Mouse (Mus musculus) olfactory bulb, adult 2 months (tissue): ENCODE measurements around the gene Enc1. TPM values are rescaled to one million over a fixed set of nuclear protein-coding genes. Genes with fewer than 3 reads are reported as not detected.
"Not testable (repeated sequence)": the region's sequence is repeated elsewhere in the genome, so short reads cannot be mapped to it uniquely, and the experiment has no call there.

Experiments
- H3K27ac ChIP-seq: fragments of 200-500 bp; 2 replicates; pipeline ENCODE4 v1.5.1; 2012; ENCODE audit warnings: low read depth, low read length; ENCODE audit not compliant: insufficient read depth
- H3K4me1 ChIP-seq: fragments of 200-500 bp; 2 replicates; pipeline ENCODE4 v1.6.1; 2012; ENCODE audit warnings: low read length; ENCODE audit not compliant: control insufficient read depth, insufficient read depth
- H3K4me3 ChIP-seq: fragments of 200-500 bp; 2 replicates; pipeline ENCODE4 v1.5.1; 2012; ENCODE audit warnings: mild to moderate bottlenecking, low read depth, low read length, moderate library complexity; ENCODE audit not compliant: insufficient read depth
- CTCF ChIP-seq: fragments of 200-500 bp; IDR thresholded peaks from 2 replicates; pipeline ENCODE4 v1.5.1; 2012; ENCODE audit warnings: low read depth, mild to moderate bottlenecking, low read length, moderate library complexity; ENCODE audit not compliant: insufficient read depth
- POLR2A ChIP-seq: fragments of 200-500 bp; IDR thresholded peaks from 2 replicates; pipeline ENCODE4 v1.6.1; 2012; ENCODE audit warnings: mild to moderate bottlenecking, low read depth, low read length, moderate library complexity; ENCODE audit not compliant: insufficient read depth
- WGBS: fragments of 180-500 bp; shearing (Covaris S2); methylation state at CpG from one replicate; pipeline ENCODE4 v1.1.7; 2018; 5-methylcytosine and 5-hydroxymethylcytosine counted together
- polyA plus RNA-seq: library from polyadenylated mRNA; stranded (reverse); fragments of >200 nt; gene quantifications from 2 replicates; pipeline ENCODE4 v1.2.4, GENCODE M21; 2012; ENCODE audit warnings: low replicate concordance; ENCODE audit not compliant: missing spikeins, insufficient read depth, insufficient read length

Enc1 gene
- polyA plus RNA-seq, 1 experiment: not detected

DNA sequence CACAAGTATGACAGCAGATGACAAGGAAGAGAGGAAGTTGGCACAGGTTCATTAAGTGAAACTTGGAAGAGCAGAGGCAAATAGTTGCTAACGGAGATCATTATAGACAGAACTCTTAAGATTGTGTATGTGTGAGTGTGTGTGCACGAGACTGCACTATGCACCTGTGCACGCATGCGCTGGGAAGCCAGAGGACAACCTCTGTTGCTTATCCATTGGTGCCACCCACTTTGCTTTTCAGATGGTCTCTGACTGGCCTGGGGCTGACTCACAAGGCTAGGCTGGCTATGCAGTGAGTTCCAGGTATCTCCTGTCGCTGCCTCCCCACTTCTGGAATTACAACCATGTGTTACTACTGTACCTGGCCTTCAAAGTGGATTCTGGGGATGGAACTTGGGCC lies 13.1 kb downstream of the Enc1 start:
- Histone ChIP-seq H3K4me3 (no peak overlapping the region), H3K27ac (no peak overlapping the region), H3K4me1 (peaks cover 5% of the 10 kb centered on the region)
- 98% methylated on average over 5 of the region's 5 CpGs for WGBS
- TF ChIP-seq POLR2A: no peak
- TF ChIP-seq CTCF: no peak

- Histone ChIP-seq H3K4me1 (peaks cover 5% of the 10 kb centered on the region), H3K4me3 (no peak overlapping the region), H3K27ac (no peak overlapping the region)
- WGBS: 85% methylated on average over 10 of the region's 10 CpGs
- TF ChIP-seq CTCF (no peak), POLR2A (no peak)
Measured at GRCm38 (mm10) chr13:97254564-97255164, 13.8 kb downstream of the Enc1 start.

DNA sequence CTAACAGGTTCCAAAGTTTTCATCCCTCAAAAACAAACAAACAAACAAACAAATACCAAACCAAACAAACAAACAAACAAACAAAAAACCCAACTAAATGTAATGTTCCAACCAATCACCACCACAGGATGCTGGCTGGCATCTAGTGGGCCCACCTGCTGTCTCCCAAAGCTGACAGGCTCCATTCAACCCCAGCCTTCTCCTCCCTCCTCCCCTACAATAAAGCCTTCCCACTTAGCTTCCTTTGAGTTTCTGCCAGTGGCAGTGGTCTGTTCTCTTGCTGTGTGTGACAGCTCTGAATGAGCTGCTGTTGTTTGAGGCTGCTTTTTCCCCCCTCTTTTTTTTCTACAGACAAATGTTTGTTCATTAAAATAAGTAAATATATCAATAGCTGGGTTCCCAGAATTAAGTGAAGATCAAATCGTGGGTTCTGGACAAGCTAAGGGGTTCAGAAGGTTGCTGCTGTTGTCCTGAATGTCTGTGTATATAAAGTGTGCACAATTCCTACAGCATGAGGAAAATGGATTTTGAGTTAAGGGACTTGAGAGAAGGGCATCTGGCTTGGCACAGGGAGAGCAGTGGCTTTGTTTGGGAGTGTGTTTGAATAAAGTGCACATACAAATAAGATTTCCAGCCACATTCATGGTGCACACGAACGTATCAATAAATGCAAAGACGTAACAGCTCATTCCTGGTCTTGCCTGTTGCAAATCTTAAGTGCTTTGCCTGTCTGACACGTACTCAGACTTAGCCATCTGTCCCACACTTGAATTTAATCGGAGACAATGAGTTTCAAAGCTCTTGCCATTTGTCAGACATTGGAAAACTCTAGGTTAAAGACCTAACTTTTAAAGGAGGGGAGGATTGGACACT lies 15.3 kb downstream of the Enc1 start:
- TF ChIP-seq CTCF (no peak), POLR2A (no peak)

DNA sequence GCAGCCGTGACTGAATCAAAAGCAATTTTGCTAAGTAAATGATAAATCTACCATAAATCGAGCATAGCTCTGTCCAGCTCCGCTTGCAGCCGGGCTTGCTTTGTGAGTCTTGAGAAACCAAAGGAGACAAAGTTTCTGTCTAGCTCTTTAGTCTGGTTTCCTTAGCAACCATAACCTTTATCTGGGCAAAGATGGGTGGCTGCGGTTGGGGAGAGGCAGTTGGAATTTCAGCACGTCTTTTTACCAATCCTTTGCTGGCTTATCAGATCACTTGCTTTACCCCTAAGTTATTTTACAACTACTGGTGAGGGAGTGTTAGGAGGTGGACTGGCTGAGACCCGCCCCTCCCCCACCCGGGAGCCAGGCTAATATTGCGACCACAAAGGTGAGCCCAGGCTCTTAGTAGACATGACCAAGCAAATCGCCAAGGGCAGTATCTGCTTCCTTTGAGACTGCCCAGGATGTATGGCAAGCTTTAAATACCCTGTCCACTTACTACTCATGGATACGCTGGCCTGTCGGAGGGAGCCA lies 16.0 kb downstream of the Enc1 start:
- no peak overlapping the region for H3K27ac ChIP-seq
- no peak overlapping the region for H3K4me3 ChIP-seq
- no peak for TF ChIP-seq CTCF
- no peak for TF ChIP-seq POLR2A
- peaks cover 2% of the 10 kb centered on the region; the same call in 1 of the 2 replicates for H3K4me1 ChIP-seq
- 35% methylated on average over 12 of the region's 12 CpGs for WGBS

More for the DNA sequence above, 15.3 kb downstream of the Enc1 start:
- Histone ChIP-seq H3K4me3 (no peak overlapping the region), H3K4me1 (peaks cover 2% of the 10 kb centered on the region; the same call in 1 of the 2 replicates), H3K27ac (no peak overlapping the region)
- WGBS: 46% methylated on average over 6 of the region's 6 CpGs

DNA sequence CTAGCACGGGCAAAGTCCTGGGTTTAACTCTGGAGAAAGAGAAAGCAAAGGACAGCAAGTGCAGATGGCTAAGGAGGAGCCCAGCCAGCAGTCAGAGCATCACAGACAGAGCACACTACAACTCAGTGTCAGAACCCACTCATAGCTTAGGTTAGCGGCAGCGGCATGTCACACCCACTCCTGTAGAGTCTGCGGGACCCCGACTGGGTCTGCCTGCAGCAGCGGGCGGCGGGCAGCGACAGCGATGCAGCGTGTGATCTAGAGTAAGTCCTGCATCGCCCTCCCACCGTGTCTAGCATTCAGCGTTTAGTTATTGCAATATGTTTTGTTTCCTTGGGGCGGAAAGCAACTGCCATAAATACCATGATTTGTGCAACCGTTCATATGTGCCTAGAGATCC lies 18.4 kb downstream of the Enc1 start:
- TF ChIP-seq CTCF: no peak
- no peak for TF ChIP-seq POLR2A
- Histone ChIP-seq H3K4me1 (peaks cover 2% of the 10 kb centered on the region; the same call in 1 of the 2 replicates), H3K27ac (no peak overlapping the region), H3K4me3 (no peak overlapping the region)
- WGBS: 77% methylated on average over 16 of the region's 16 CpGs

GRCm38 (mm10) chr13:97260456-97261180 lies 19.7 kb downstream of the Enc1 start:
- Histone ChIP-seq H3K27ac (no peak overlapping the region), H3K4me1 (peaks cover 2% of the 10 kb centered on the region; the same call in 1 of the 2 replicates), H3K4me3 (no peak overlapping the region)
- TF ChIP-seq CTCF: no peak
- no peak for TF ChIP-seq POLR2A
- WGBS: 79% methylated on average over 8 of the region's 8 CpGs

DNA sequence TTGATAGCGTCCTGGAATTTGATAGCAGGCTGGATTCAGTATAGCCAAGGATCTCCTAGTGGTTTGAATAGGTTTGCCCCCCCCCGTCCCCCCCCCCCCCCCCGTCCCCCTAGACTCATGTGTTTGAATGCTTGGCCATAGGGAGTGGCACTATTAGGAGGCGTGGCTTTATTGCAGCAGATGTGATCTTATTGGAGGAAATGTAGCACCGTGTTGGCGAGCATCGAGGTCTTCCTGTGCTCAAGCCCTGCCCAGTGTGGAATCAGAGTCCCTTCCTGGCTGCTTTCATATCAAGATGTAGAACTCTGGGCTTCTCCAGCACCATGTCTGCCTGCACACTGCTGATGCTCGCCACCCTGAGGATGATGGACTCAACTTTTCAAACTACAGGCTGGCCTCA lies 20.6 kb downstream of the Enc1 start:
- Histone ChIP-seq H3K27ac (no peak overlapping the region), H3K4me3 (no peak overlapping the region), H3K4me1 (peaks cover 2% of the 10 kb centered on the region; the same call in 1 of the 2 replicates)
- WGBS: 70% methylated on average over 8 of the region's 8 CpGs
- no peak for TF ChIP-seq POLR2A
- no peak for TF ChIP-seq CTCF

DNA sequence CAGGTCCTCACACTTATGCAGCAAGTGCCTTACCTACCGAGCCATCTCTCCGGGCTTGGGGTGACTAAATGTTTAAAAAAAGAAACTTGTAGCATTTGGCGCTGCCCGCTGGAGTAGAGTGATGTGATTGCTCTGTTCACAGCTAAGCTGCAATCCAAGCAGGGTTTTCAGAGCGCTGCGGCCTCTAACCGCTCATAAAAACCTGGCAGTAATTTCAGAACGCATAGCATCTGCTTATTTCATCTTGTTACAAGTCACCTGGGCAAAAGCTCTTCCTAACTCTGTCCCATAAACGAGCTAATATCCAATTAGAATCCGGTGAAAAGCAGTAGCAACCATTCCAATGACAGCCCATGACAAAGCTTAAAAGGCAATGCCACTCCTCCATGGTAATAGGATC lies 21.8 kb downstream of the Enc1 start:
- H3K4me3 ChIP-seq: no peak overlapping the region
- no peak for TF ChIP-seq POLR2A
- TF ChIP-seq CTCF: no peak
- 94% methylated on average over 10 of the region's 10 CpGs for WGBS
- no peaks in the 10 kb centered on the region; the same call in 1 of the 2 replicates for H3K4me1 ChIP-seq
- H3K27ac ChIP-seq: no peak overlapping the region

DNA sequence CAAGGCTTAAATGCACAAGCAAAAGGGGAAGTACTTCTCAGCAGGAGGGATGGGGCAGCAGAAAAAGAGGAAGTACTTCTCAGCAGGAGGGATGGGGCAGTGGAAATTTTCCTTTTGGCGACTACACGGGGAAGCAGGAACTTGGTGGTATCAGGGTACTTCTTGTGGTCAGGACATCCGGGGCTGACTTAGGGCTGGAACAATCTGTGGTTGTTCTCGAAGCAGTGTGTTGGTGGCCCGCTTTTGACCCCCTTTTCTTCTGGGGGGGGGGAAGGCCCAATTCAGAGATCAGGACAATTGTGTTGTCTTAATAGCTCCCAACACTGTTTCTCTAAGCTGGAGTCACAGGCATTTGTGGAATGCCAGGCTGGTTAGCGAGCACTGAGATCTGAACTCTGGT lies 24.6 kb downstream of the Enc1 start:
- WGBS: 89% methylated on average over 6 of the region's 6 CpGs
- not testable (repeated sequence) for H3K4me1 ChIP-seq

More for the DNA sequence above, 24.6 kb downstream of the Enc1 start:
- not testable (repeated sequence) for H3K27ac ChIP-seq, H3K4me3 ChIP-seq
